Comparison of ENCODE assay signal across 15 mouse cellular contexts in genomic region chr9:67574721-67575248, GRCm38 (mm10). TPM values are rescaled to one million over a fixed set of nuclear protein-coding genes. Genes with fewer than 3 reads are reported as not detected.
DNase-seq lines count a peak whose midpoint lies in the region; ATAC-seq lines count a peak whose summit lies in the region.
"Had no signal": no experiment of that assay in that cellular context is flagged by ENCODE, and none has a peak within 500 bp of the region (broad histone marks: within the 10 kb centered on the region; RNA-seq: fewer than 3 reads in every experiment).

No protein-coding gene starts in this region.

- H3K9me3 ChIP-seq in heart, embryonic 11.5 days (replicated peaks; ENCODE audit: control insufficient read depth, low read length) = no peaks in the 10 kb centered on the region
- no peaks in the 10 kb centered on the region for H3K9me3 ChIP-seq in embryonic facial prominence, embryonic 14.5 days (ENCODE audit: control insufficient read depth, low read length)
- no peaks in the 10 kb centered on the region for H3K9me3 ChIP-seq in heart, embryonic 14.5 days (ENCODE audit: control insufficient read depth, low read length)
- H3K9me3 ChIP-seq: liver, embryonic 13.5 days; midbrain, embryonic 15.5 days; neural tube, embryonic 13.5 days had no signal

- H3K27ac ChIP-seq in heart, embryonic 11.5 days (ENCODE audit: low read depth, low read length) = no peak overlapping the region
- H3K27ac ChIP-seq in embryonic facial prominence, embryonic 14.5 days (replicated peaks; ENCODE audit: low read depth, low read length) = peak overlapping the region; percentile 67; the same call in 1 of the 2 replicates
- peak overlapping the region in 1 of 2 experiments; percentile 84; a peak in 1 of 4 replicates for H3K27ac ChIP-seq in heart, embryonic 14.5 days (replicated peaks in 1 of 2; ENCODE audit: control insufficient read depth in 1 of 2, insufficient read depth in 1 of 2, low read depth in 2 of 2, low read length in 2 of 2)
- H3K27ac ChIP-seq: liver, embryonic 13.5 days; midbrain, embryonic 15.5 days had no signal

- no peak overlapping the region for H3K4me2 ChIP-seq in heart, embryonic 11.5 days
- H3K4me2 ChIP-seq in embryonic facial prominence, embryonic 14.5 days (ENCODE audit: low read depth, low read length) = no peak overlapping the region
- H3K4me2 ChIP-seq in heart, embryonic 14.5 days (ENCODE audit: low read length) = no peak overlapping the region
- H3K4me2 ChIP-seq: liver, embryonic 13.5 days; midbrain, embryonic 15.5 days; neural tube, embryonic 13.5 days had no signal

- H3K9ac ChIP-seq in heart, embryonic 11.5 days (ENCODE audit: low read depth, low read length) = no peak overlapping the region
- H3K9ac ChIP-seq in embryonic facial prominence, embryonic 14.5 days (ENCODE audit: low read depth, low read length) = no peak overlapping the region
- H3K9ac ChIP-seq in heart, embryonic 14.5 days (ENCODE audit: low read length) = peak overlapping the region; percentile 35; the same call in 1 of the 2 replicates
- H3K9ac ChIP-seq: liver, embryonic 13.5 days; midbrain, embryonic 15.5 days; neural tube, embryonic 13.5 days had no signal

- intact Hi-C loops in left cerebral cortex, postnatal 36 days (cut with DNase I) = no loop called here

- no peaks in the 10 kb centered on the region for H3K27me3 ChIP-seq in heart, embryonic 11.5 days (ENCODE audit: control insufficient read depth, insufficient read depth, low read length)
- no peaks in the 10 kb centered on the region for H3K27me3 ChIP-seq in embryonic facial prominence, embryonic 14.5 days (replicated peaks; ENCODE audit: control insufficient read depth, insufficient read depth, low read length)
- no peaks in the 10 kb centered on the region for H3K27me3 ChIP-seq in heart, embryonic 14.5 days (ENCODE audit: control insufficient read depth, insufficient read depth, low read length)
- H3K27me3 ChIP-seq: liver, embryonic 13.5 days; midbrain, embryonic 15.5 days; neural tube, embryonic 13.5 days had no signal

- no peaks in the 10 kb centered on the region for H3K36me3 ChIP-seq in heart, embryonic 11.5 days (ENCODE audit: control insufficient read depth, insufficient read depth, low read length)
- no peaks in the 10 kb centered on the region for H3K36me3 ChIP-seq in embryonic facial prominence, embryonic 14.5 days (ENCODE audit: control insufficient read depth, insufficient read depth, low read length)
- no peaks in the 10 kb centered on the region for H3K36me3 ChIP-seq in heart, embryonic 14.5 days (ENCODE audit: control insufficient read depth, insufficient read depth, low read length)
- H3K36me3 ChIP-seq: liver, embryonic 13.5 days; midbrain, embryonic 15.5 days; neural tube, embryonic 13.5 days had no signal

- DNase-seq in heart, adult 18-20 months = peak; percentile 50 to 51
- peak; percentile 40 for DNase-seq in 3T3-L1 (ENCODE audit: low read depth, low spot score)
- no peak for DNase-seq in embryonic facial prominence, embryonic 14.5 days (ENCODE audit: low spot score)
- no peak for DNase-seq in thymus, adult 18-20 months
- DNase-seq in frontal cortex, postnatal 14 days (ENCODE audit: low spot score in 2 of 2) = no peak
- DNase-seq in left cerebral cortex, postnatal 36 days (ENCODE audit: low spot score in 2 of 2) = no peak
- DNase-seq: cerebellum, adult 9-11 months; liver, embryonic 13.5 days; right cerebral cortex, adult 18-20 months had no signal

- H3K4me3 ChIP-seq in heart, embryonic 11.5 days (ENCODE audit: low read depth, low read length) = no peak overlapping the region
- H3K4me3 ChIP-seq in embryonic facial prominence, embryonic 14.5 days (ENCODE audit: low read depth, low read length) = no peak overlapping the region
- no peak overlapping the region for H3K4me3 ChIP-seq in heart, embryonic 14.5 days (ENCODE audit: control insufficient read depth in 1 of 2, insufficient read depth in 1 of 2, low read depth in 1 of 2, low read length in 2 of 2)
- H3K4me3 ChIP-seq: liver, embryonic 13.5 days; midbrain, embryonic 15.5 days; neural tube, embryonic 13.5 days had no signal

- ATAC-seq in heart, embryonic 11.5 days (replicated peaks; ENCODE audit: insufficient number of reproducible peaks, low FRiP score, low TSS enrichment) = no peak
- no peak for ATAC-seq in embryonic facial prominence, embryonic 14.5 days (ENCODE audit: low read depth)
- no peak for ATAC-seq in heart, embryonic 14.5 days (ENCODE audit: insufficient number of reproducible peaks, insufficient read depth, low FRiP score, low read depth)
- ATAC-seq: forebrain, embryonic 14.5 days; midbrain, embryonic 15.5 days had no signal

- H3K4me1 ChIP-seq in heart, embryonic 11.5 days (ENCODE audit: control insufficient read depth, insufficient read depth, low read length) = peaks cover 10% of the 10 kb centered on the region
- peaks cover 32% of the 10 kb centered on the region for H3K4me1 ChIP-seq in embryonic facial prominence, embryonic 14.5 days (ENCODE audit: control insufficient read depth, insufficient read depth, low read length)
- H3K4me1 ChIP-seq in heart, embryonic 14.5 days (ENCODE audit: control insufficient read depth in 2 of 2, insufficient read depth in 2 of 2, low read length in 2 of 2) = peaks cover 19 to 24% of the 10 kb centered on the region in 2 experiments
- H3K4me1 ChIP-seq: liver, embryonic 13.5 days had no signal

- 71% methylated on average over 7 of the region's 7 CpGs for WGBS in heart, embryonic 11.5 days (ENCODE audit: insufficient replicate concordance)
- WGBS in embryonic facial prominence, embryonic 14.5 days = 54% methylated on average over 7 of the region's 7 CpGs
- 66% methylated on average over 7 of the region's 7 CpGs for WGBS in heart, embryonic 14.5 days

RNA-seq across cellular contexts. Expression of gene Tln2, which starts 15.3 kb away (rescaled TPM):
- 10 to 100 TPM; 73.7 to 80.4 TPM for total RNA-seq in heart, adult 18-20 months (2021)
- 32.7 and 43.8 TPM in 2 replicates for polyA plus RNA-seq in heart, embryonic 11.5 days (2014; fragmentation: Nextera tagmentation; extraction: Ambion mirVana)
- polyA plus RNA-seq in embryonic facial prominence, embryonic 14.5 days (2014; fragmentation: Nextera tagmentation; extraction: Ambion mirVana) = 42.0 and 46.3 TPM in 2 replicates
- polyA plus RNA-seq in heart, embryonic 14.5 days (2014; fragmentation: Nextera tagmentation; extraction: Ambion mirVana) = 66.0 and 76.0 TPM in 2 replicates
- 100 to 1,000 TPM in 1 of 2 experiments, 10 to 100 TPM in 1; 93.8 to 104 TPM for total RNA-seq in left cerebral cortex, postnatal 36 days (2021)
- total RNA-seq: MEL had no signal

Comparison
In these comparisons a context has a peak if more than half of its experiments do, and no peak if none do; other contexts are left out.
1. DNase-seq: peak in heart, adult 18-20 months (2 of 2) and 3T3-L1 (single experiment); none in embryonic facial prominence, embryonic 14.5 days (single experiment), thymus, adult 18-20 months (0 of 2), frontal cortex, postnatal 14 days (0 of 2) and left cerebral cortex, postnatal 36 days (0 of 2).